Mouse (Mus musculus) T-cell, adult 2 months (primary cell): ENCODE data around the gene Klhl40.

ENCODE experiments used
- DNase-seq: peaks from one replicate; pipeline ENCODE4 v3.0.0; 2022; ENCODE audit warnings: low spot score

Klhl40 gene

GRCm38 (mm10) chr9:121777484-121778065, at the start of gene Klhl40:
TSS of gene Klhl40 (plus strand) at chr9:121777607.
- DNase-seq = no peak

- no peak for DNase-seq
These were observed 36.9 kb upstream of the Klhl40 start for GRCm38 (mm10) chr9:121740490-121740889.

GRCm38 (mm10) chr9:121741168-121741567, 36.2 kb upstream of the Klhl40 start:
- no peak for DNase-seq

DNA sequence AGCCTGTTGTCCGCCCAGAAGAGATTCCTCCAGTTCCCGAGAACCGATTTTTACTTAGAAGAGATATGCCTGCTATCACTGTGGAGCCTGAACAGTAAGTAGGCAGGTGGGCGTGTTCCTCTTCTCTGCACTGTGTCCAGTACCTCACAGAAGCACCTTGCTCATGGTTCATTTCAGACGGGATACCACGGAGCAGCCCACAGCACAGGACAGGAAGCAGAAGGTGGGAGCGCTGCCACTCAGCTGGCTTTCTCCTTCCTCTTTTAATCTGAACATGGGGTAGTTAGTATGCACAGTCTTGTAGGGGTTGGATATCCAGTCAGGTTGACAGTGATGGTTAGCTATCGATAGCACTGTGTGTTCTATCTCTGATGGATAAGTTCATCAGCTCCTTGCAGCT, 33.4 kb upstream of the Klhl40 start:
- DNase-seq = no peak

DNA sequence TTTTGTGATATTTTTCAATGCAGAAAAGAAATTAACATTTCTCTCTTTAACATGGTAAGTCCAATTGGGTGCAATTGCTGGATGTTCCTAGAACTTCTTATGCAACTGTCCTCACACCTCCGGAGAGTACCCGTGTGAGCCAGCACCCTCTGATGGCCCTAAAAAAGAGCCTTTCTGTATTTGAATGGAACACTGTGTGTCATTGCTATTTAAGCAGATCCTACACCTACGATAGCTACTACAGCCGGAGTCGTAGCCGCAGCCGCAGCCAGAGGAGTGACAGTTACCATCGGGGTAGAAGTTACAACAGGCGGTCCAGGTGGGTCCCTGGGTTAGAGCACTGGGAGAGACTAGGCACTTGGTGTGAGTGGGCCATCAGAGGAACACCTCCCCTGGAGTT, 24.6 kb upstream of the Klhl40 start:
- no peak for DNase-seq

DNA sequence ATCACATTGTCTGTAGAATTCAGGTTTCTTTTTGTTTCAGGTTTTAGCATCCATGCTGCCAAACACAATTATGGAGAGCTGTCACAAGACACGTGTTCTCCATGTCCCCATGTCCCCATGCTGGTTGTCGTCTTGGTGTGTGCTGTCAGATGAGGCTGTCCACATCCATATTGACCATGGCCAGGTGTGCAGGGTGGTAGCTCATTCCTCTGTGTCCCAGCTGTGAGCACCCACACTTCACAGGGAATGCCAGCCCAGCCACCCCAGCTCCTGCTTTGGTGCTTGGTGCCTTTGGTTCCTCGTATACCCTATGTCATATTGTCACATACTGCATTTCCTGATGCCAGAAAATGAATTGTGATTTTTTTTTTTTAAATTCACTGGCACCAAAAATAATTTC, 22.8 kb upstream of the Klhl40 start:
- no peak for DNase-seq

GRCm38 (mm10) chr9:121756785-121757184, 20.6 kb upstream of the Klhl40 start:
- DNase-seq = no peak

DNA sequence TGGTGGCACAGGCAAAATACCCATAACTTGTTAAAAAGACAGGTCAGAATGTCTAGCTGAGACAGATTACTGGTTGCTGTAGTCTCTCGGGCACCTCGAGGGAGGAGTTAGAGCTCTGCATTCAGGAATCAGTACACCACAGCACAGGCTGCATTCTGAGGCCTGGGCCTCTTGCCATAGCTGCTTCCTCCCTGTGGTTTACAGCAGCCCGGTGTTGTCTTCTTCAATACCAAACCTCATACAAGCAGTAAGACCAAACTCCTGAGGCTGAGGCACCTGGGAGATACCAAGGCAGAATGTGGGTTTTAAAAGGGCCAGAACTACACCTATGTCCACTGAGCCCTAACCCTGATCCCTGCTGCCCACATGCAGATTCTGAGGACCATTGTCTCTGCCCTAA, 20.0 kb upstream of the Klhl40 start:
- peak; percentile 53 for DNase-seq

GRCm38 (mm10) chr9:121757835-121758814, 19.3 kb upstream of the Klhl40 start:
- DNase-seq = no peak

GRCm38 (mm10) chr9:121759091-121760081, 18.0 kb upstream of the Klhl40 start, which contains the start of gene Zfp651:
TSS of gene Zfp651 (plus strand) at chr9:121759330.
- DNase-seq = no peak

DNA sequence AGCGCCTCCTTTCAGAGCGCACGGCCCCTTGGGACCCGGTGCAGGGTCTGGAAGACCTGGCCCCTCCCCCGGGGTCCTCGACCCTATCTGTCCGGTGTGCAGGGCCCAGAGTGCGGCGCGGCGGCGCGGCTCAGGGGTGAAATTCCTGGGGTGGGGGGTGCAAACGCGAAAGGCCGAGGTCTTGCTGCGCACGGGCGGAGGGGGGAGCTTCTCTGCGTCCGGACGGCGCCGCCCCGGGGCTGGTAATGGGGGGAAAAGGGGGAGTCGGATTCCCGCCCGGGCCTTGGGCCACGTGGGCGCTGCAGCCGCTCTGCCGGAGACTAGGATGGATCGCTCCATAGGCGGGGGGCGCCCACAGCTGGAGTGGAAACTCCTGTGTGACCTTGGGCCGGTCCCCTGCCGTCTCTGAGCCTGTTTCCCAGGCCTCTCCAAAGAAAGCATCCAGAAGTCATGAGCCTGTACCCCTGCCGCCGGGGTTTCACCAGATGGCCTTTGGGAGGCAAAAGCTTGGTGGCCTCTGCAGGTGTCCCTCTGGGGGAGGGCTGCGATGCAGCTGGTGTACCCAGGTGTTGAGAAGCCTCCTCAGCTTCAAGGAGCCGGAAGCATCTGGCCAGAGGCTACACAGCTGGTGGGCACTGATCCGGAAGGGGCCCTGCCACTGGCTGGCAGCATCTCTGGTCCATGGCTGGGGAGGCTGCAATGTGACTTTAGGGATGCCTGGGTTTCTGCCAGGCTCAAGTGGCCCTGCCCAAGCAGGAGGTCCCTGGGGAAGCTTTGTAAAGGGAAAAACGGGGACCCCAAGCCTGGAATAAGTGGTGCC, 16.9 kb upstream of the Klhl40 start:
- no peak for DNase-seq

DNA sequence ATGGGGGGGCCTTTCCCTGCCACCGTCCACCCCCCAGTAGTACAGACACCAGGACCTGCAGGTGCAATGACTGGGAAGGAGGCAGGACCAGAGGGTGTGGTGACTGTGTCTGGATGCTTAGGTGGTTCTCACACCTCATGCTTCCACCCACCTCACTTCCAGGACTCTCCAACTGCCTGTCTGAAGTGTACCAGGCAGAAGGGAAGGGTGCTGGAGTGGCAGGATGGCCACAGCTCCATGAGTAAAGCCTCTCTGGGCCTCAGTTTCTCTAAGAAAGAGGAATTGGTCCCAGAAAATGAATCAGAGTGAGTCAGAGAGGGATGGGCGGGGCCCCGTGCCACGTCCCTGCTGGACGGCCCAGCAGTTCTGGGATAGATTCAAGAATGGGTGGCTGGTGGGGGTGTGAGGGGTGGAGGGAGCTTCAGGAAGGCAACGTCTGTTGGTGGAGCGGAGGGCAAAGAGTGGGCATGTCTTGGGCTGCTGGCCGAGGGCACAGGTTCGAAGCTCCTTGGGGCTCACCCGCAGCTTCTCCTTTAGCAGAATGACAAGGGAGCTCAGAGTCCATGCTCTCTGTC, 16.2 kb upstream of the Klhl40 start:
- no peak for DNase-seq

DNA sequence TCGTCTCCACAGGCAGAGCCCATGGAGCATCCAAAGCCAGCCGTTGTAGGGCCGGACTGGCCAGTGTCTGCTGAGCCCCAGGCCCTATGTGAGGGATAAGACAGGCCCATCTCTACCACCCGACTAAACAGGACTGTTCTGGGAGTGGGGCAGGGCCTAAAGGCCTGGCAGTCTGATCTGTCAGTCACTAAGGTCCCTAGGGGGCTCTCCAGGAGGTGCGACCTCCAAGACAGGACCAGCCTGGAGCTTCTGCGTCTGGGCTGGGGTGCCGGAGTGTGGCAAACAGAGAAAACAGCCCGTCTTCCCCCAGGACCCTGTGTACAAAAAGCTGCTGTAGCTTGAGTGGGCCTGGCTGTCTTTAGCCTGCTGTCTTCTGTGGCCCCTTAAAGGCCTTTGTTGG, 15.6 kb upstream of the Klhl40 start:
- DNase-seq = no peak

- DNase-seq = no peak
These were observed 15.2 kb upstream of the Klhl40 start for GRCm38 (mm10) chr9:121762248-121762647.

DNA sequence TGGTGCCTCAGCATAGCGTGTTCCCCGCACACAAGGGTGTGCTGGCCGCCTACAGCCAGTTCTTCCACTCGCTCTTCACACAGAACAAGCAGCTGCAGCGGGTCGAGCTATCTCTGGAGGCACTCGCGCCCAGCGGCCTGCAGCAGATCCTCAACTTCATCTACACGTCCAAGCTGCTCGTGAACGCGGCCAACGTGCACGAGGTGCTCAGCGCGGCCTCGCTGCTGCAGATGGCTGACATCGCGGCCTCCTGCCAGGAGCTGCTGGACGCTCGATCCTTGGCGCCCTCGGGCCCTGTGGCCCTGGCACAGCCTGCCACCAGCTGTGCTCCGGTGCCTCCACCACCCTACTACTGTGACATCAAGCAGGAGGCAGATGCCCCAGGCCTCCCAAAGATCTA, 14.6 kb upstream of the Klhl40 start:
- DNase-seq = no peak

GRCm38 (mm10) chr9:121763716-121764115, 13.7 kb upstream of the Klhl40 start:
- DNase-seq = no peak

DNA sequence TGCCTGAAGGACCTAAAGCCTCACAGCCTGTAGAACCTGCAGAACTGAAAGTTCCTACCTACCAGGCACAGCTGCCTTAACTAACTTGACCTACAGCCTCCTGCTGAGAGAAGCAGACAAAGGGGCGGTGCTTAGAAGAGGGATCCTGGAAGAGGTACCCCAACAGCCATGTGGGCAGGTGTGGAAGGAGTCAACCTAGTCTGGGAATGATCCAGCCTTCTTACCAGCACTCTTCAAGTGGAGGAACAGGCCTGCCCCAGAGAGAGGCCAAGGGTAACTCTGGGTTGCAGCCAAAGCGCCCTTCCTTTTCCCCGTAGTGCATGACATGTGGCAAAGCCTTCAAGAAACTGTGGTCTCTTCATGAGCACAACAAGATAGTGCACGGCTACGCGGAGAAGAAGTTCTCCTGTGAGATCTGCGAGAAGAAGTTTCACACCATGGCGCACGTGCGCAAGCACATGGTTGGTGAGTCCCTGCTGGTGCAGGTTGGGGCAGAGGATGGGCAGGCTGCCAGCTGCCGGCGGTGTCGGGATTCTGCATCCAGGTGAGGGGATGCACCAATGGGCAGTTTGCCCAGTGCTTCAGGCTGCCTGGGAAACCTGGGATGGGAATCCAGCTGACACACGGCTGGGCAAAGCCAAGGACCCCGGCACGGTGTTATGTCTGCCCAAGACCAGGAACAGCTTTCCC, 12.1 kb upstream of the Klhl40 start:
- no peak for DNase-seq

GRCm38 (mm10) chr9:121772412-121772811, 5.0 kb upstream of the Klhl40 start:
- DNase-seq = no peak

DNA sequence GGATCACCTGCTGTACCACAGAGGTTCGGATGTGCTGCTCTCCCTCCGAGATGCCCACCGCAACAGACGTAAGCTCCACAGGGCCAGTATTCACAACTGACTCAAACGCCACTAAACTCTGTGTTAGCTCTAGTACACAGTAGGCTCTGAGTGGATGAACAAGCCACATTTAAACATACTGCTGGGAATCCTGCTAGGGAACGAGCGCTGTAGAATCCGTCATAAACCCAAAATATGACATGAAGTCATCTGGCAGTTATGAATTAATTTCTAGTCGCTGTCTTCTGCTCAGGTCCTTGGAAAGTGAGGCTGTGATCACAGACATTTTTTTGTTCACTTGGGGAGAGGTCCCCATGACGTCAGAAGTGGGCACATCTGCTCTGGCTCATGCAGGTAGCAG, 1.5 kb upstream of the Klhl40 start:
- DNase-seq = no peak

- DNase-seq = no peak
These were observed 896 bp upstream of the Klhl40 start for GRCm38 (mm10) chr9:121776511-121776910.
